Mouse (Mus musculus) stomach, postnatal 0 days (tissue): ENCODE results near the gene Stra6.

ENCODE experiments used
- CTCF ChIP-seq: IDR thresholded peaks from 2 replicates; pipeline ENCODE4 v1.5.1; 2016; ENCODE audit warnings: antibody characterized with exemption, low read depth, mild to moderate bottlenecking, moderate library complexity
- EP300 ChIP-seq: optimal IDR thresholded peaks from 2 replicates; pipeline ENCODE3; 2016; ENCODE audit warnings: antibody characterized with exemption

GRCm38 (mm10) chr9:58035951-58036698 lies 27.5 kb upstream of the Stra6 start:
- TF ChIP-seq CTCF (no peak), EP300 (no peak)
